Mouse (Mus musculus): ENCODE results near the gene Scaf4. TPM values are rescaled to one million over a fixed set of nuclear protein-coding genes. Genes with fewer than 3 reads are reported as not detected.

Scaf4 gene
- 10 to 100 TPM; 39.6 to 40.8 TPM for total RNA-seq (2021)
- long read RNA-seq, experiment 1, partial matches to known transcripts, result 4 of 7 reads
- long read RNA-seq, experiment 1, other reads (novel, unspliced or antisense), result 3 of 7 reads
- long read RNA-seq, experiment 2, partial matches to known transcripts, result 4 of 9 reads
- long read RNA-seq, experiment 2, other reads (novel, unspliced or antisense), result 5 of 9 reads

DNA sequence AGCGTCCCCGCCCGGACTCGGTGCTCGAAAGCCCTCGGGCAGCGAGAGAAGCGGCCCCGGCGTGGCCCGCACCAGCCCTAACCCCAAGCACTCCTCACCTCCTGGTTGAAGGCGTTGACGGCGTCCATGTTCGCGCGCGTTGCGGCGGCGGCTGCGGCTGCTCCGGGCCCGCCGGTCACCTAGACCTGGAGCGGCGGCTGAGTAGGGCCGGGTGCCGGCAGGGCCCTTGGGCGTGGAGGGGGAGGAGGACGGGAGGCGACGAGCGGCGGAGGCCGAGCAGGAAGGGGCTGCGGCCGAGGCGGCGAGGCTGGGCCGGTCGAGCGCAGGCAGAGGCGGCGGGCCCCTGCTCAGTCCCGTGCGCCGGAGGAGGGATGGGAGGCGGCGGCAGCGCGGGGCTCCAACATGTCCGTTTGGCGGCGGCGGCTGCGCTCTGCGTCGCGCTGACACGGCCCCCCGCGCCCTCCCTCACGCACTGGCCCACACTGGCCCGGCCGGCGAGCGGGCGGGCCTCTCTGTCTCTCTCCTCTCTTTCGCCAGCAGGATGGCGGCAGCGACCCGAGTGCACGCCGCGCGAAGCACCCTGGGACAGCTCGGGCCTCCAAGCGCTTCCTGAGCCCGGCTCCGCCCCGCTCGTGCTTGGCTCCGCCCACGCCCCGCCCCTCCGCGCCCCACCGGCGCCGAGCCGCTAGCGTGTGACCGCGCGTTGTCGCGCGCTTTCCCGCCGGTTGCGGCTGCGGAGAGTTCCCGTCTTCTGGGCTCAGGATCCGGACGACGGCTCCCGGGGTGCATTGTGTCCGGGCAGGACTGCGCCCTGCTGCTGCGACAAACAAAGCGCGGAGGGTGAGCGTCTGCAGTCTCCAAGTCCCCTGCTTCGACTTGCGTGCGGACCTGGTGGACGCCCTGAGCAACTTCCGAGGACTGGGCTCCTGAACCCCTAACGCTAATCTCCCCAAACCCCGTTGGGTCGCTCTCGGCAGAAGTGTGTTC, at the start of gene Scaf4:
Gene Scaf4 (minus strand): TSS at position 599 of the 987 bp plus-strand sequence.
- intact Hi-C loops (cut with DNase I), result loop anchor here (5.0 kb wide), 1 partner anchor 62 kb away; the partner anchor contains the start of gene Sod1
- DNase-seq (ENCODE audit: low spot score in 2 of 2), result peak; percentile 94 to 96

DNA sequence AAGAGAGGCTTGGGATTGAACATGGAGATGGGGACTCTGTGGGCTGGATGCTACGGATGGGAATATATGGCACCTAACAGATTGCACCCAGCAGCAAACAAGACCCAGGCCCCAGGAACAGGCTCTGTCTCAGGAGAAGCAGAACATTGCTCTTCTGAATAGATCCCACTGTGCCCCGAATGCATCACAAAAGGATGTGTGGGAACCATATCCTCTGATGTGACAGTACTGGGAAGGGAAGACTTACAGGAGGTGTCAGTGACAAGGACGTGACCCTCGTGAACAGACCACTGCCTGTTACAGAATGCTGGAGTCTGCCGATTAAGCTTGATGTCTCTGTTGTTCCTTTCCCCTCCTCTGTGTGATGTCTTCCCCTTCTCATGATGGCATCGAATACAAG, 48.2 kb upstream of the Scaf4 start:
- DNase-seq (ENCODE audit: low spot score in 2 of 2), result no peak
- intact Hi-C loops (cut with DNase I), result no loop called here

DNA sequence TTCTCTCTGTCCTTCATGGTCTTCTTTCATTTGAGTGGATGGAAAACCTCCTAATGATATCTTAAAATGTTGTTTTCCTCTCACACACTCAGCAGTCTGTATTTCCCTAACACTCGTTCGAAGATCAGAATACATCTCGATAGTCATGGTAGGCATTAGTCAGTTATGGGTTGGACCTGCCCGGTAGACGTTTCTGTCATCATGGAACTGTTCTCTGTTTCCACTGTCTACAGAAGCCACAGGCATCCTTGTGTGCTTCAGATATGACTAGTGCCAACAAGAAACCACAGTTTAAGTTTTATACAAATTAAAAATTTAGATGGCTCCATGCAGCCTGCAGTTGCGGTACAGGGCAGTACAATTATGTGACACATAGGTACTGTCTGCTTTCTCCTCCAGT, 46.7 kb upstream of the Scaf4 start:
- intact Hi-C loops (cut with DNase I), result no loop called here
- DNase-seq (ENCODE audit: low spot score in 2 of 2), result no peak

DNA sequence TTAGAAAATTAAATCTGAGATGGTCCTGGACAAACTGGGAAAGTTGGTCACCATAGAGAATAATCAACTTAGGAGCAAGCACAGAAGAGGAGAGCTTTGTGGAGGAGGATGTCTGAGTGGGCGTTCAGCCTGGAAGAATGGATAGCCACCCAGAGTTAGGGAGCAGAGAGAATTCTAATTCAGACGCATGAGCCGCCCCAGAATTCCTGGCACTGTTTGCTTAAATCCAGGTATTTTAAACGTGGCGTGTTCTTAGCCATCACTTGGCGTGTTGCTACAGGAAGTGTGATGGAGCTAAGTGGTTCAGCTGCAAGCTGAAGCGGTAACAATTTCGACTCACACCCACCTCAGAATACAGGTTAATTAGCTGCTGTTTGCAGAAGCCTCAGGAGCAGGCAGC, 45.2 kb upstream of the Scaf4 start:
- intact Hi-C loops (cut with DNase I), result loop anchor here (10.0 kb wide), 1 partner anchor 595 kb away; no protein-coding TSS in a partner anchor

DNA sequence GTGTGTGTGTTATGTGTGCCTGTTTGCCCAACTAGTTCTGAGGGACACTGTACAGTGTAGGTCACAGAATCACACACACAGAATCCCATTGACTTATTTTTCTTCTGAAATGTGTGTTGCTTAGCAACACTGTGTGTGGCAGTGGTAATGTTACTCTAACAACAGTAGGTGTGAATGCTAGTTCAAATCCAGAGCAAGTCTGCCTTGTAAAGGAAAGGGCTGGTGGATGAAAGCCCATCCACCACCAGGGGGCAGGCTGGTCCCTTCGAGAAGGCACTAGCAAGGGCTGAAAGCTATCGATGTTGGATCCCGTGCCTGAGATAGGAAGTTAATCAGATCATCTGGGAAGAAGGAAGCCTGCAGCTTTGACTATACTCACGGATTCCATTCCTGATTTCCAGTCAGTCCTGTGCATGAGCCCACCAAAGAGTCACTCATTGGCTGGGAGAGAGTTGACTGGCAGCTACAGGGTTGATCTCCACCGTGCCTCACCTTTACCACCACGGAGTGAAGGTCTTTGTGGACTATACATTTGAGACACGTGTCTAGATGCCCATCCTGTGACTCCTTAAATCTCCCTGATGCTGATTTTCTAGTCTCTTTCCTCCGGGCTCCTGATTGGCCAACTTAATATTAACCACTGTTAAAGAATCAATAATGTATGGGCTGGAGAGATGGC, 38.7 kb upstream of the Scaf4 start:
- peak; percentile 87 to 92 for DNase-seq (ENCODE audit: low spot score in 2 of 2)
- intact Hi-C loops (cut with DNase I), result loop anchor here (2.0 to 10.0 kb wide), 2 partner anchors 390 to 602 kb away; no protein-coding TSS in a partner anchor

More for the DNA sequence above, 45.2 kb upstream of the Scaf4 start:
- peak; percentile 34 to 54 for DNase-seq (ENCODE audit: low spot score in 2 of 2)

DNA sequence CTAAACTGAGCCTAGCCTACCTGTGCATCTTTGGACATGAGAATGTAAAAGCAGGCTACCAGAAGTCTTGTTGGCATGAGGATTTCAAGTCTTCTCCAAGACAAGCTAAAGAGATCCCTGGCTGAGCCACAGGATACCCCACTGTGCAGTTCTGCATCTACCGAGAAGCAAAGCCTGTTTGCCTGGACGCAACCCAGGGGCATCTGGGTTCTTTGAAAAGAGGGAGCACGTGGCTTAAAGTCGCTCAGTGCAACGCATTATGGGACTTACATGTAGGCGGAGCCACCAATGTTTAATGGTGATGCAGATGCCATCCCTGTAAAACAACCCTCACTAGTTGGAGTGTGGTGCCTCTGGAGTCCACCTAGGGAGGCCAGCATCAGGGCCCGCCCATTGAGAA, 35.0 kb upstream of the Scaf4 start:
- no peak for DNase-seq (ENCODE audit: low spot score in 2 of 2)
- intact Hi-C loops (cut with DNase I), result no loop called here

DNA sequence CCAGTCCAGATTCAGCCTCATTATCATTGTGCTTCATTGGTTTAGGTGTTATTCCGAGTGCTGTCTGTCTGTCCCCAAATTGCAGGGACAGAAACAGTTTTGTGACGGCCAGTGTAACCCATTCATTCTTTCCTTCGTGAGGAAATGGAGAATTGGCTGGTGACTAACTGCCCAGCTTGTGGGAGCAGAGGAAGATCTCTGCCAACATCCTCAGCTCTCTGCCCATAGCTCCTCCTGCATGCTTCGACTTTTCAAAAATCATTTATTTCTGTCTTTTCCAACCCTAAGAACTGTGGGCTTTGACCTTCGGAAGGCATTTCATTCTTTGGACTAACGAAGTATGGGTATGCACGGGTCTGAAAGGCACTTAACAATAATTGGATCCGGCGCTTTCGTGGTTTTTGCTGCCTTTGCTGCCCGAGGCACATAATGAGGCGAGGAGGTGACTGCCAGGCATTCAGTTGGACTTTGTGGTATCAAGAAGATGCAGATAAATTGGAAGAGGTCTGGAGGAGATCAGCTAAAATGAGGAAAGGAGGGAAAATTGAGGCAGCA, 34.1 kb upstream of the Scaf4 start:
- no peak for DNase-seq (ENCODE audit: low spot score in 2 of 2)
- intact Hi-C loops (cut with DNase I), result no loop called here

DNA sequence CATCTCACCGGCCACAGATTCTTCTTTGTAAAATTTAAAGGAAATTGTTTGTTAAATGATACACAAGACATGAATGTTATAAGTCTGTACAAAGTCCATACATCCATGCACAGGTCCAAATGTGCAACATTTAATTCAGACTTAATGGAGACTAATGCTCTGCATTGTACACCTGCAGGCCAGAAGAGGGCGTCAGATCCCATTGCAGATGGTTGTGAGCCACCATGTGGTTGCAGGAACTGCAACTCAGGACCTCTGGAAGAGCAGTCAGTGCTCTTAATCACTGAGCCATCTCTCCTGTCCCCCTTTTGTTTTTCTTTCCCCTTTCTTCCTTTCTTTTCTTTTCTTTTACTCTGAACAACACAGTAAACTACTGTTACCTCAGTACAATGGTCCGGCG, 33.5 kb upstream of the Scaf4 start:
- intact Hi-C loops (cut with DNase I), result no loop called here
- DNase-seq (ENCODE audit: low spot score in 2 of 2), result no peak

DNA sequence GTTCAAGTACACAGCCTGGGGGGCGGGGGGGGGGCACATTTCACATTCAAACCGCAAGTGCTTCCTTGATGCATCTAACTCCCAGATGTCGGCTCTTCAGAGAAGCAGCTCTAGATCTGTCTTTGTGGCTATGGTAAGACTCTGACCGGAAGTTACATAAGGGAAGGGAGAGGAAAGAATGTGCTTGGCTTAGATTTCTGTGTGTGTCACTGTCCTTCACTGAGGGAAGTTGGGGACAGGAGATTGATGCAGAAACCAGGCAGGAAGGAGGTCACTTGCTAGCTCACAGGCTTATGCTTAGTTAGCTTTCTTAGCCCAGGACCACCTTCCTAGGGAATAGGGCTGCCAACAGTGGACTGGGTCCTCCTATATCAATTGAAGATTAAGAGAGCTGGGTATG, 31.6 kb upstream of the Scaf4 start:
- intact Hi-C loops (cut with DNase I), result no loop called here
- no peak for DNase-seq (ENCODE audit: low spot score in 2 of 2)

DNA sequence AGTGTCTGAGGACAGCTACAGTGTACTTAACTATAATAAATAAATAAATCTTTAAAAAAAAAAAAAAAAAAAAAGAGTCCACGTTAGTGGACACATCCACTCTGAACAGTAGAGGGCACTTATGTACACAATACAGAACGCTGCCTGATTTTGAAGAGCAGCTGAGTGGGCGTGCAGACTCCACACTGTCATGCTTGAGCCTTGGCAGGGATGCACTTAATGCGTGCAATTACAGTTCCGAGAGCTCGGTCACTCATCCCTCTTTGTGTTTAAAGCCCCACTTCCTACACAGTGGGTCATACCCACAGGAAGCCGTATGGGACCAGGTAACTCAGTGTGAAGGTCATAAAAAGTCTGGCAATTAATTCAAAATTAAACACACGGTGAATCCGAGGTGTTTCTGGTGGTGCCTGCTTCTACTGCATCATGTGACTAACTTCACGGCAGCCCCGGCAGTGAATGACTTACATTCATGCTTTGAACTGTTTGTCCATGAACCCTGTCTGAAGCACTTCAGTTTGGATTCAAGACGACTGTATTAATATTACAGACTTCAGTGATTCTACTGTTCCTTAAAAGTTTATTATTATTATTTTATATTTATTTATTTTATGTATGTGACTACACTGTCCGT, 28.3 kb upstream of the Scaf4 start:
- peak; percentile 60 to 82 for DNase-seq (ENCODE audit: low spot score in 2 of 2)
- intact Hi-C loops (cut with DNase I), result no loop called here

DNA sequence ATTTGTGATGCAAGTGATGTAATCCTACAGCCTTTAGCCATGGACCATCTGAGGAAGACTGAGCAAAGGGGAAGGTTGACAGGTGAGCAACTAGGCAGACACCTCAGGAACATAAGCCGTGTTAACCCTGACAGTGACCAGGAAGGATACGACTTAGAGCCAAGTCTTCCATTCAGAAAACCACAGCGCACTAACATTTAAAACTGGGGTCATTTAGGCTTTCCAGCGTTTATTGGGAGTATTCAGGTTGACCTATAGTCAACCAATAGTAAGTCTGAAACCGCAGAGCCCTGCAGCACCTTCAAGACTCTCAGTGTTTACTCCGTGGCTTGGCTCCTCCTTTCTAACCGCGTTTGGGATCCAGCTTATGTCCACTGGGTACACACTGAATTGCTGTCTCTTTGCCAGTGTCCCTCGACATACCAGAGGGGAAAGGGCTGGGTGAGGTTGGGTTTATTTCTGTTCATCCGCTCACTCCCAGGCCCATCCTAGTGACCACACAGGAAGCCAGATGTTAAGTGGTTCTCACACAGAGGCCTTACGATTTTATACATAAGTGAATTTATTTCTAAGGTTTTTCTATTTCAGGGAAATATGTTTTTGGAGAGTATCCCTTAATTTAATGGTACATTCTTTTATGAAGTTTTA, 26.3 kb upstream of the Scaf4 start:
- intact Hi-C loops (cut with DNase I), result no loop called here
- no peak for DNase-seq (ENCODE audit: low spot score in 2 of 2)

DNA sequence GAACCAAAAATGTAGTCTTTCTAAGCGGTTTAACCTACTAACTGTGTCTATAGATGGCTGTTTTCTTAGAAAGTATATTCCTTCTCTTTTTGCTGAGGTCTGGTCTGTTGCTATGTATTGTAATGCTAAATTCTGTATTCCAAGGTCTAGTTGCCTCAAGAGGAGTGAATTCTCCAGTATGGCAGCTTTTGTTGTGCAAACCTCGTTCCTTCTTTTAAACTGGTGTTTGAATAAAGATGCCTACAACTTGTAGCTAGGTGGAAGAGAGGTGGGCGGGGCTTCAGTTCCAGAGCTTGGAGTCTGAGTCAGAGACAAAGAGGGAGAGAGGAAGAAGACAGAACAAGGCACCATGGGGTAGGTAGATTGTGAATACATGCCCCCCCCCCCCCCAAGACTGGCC, 25.5 kb upstream of the Scaf4 start:
- no peak for DNase-seq (ENCODE audit: low spot score in 2 of 2)
- intact Hi-C loops (cut with DNase I), result no loop called here

DNA sequence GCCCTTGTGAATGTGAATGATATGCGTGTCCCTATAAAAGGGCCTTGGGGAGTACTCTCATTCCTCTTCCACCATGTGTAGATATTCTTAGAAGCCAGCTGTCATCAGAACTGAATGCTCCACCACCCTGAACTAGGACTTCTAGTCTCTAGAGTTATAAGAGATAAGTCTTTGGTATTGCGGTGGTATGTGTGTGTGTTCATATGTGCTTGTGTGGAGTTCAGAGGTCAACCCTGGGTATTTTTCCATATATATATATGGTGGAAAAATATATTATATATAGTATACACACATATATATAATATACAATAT, 19.6 kb upstream of the Scaf4 start:
- no peak for DNase-seq (ENCODE audit: low spot score in 2 of 2)
- intact Hi-C loops (cut with DNase I), result no loop called here

DNA sequence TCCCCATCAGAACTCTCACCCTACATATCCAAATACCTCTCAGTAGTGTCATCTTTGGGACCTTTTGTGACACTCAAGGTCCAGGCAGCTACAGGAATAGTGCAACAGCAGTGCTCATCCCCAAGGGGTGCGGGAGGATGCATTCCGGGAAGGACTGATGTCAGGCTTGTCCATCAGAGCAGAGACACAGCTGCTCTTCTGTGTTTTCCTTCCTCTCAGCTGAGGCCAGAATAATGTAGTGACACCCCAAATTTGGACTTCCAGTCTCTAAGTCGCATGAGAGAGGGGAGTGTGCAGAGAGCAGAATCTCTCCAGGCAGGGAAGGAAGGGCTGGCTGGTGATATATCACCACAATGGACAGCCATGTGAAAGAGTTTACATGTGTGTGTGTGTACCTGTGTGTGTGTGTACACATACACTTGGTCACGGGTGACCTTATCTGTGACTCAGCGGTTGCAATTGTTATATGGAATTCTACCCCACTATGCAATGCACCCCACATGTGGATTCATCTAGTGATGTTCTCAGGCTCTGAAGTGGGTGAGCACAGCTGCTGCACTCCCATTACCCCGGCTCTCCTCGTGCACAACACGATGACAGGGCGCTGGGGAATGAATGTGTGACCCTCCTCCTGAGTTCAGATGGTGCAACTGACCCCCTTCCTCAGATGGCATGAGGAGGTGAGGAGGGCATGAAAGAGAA, 19.1 kb upstream of the Scaf4 start:
- intact Hi-C loops (cut with DNase I), result no loop called here
- no peak for DNase-seq (ENCODE audit: low spot score in 2 of 2)

DNA sequence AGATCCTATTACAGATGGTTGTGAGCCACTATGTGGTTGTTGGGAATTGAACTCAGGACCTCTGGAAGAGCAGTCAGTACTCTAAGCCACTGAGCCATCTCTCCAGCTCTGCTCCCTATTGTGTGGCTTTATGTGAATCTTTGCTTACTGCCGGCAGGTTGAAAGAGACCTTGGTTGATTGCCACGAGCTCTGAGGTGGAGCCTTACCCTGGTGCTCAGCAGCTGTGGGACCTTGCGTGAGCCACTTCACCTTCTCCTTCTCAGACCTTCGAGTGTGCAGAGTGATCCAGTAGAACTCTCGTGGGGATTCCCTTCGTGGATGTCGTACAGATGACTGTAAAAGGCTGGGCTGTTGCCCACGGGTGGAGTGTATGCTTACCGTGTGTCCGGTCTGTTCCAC, 17.4 kb upstream of the Scaf4 start:
- intact Hi-C loops (cut with DNase I), result no loop called here

DNA sequence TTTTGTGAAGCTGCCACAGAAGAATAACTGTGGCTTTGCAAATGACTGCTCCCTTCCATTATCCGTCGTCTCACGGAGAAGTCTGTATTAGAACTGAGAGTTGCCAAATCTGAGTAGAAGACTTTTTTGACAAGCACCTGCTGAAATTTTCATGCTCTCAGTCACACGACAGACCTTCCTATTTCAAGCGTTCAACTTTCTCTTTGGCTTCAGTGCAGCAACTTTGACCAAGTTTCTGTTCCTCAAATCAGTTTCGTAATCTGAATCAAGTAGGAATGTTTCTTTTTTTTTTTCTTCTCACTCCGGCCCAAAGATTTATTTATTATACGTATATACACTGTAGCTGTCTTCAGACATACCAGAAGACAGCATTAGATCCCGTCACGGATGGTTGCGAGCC, 16.6 kb upstream of the Scaf4 start:
- intact Hi-C loops (cut with DNase I), result no loop called here
- no peak for DNase-seq (ENCODE audit: low spot score in 2 of 2)

More for the DNA sequence above, 17.4 kb upstream of the Scaf4 start:
- DNase-seq (ENCODE audit: low spot score in 2 of 2), result no peak

DNA sequence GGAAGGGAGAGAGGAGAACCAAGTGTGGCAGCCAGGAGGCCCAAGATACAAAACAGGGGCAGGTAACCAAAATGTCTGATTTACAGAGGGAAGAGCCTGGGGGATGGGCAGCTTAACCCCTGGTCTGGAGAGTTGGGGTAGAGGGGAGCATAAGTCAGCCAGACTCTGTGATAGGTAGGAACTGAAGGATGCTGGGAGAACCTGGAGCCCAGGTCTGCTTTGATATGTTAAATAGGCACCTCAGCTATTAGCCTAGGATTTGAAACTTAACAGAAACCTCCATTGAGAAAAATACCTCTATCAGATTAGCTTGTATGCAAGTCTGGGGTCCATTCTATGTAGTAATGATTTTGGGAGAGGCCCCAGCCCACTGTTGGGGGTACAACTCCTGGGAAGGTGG, 15.3 kb upstream of the Scaf4 start:
- DNase-seq (ENCODE audit: low spot score in 2 of 2), result no peak
- intact Hi-C loops (cut with DNase I), result no loop called here
